Mouse (Mus musculus): ENCODE measurements around the gene Disp2. TPM values are rescaled to one million over a fixed set of nuclear protein-coding genes. Genes with fewer than 3 reads are reported as not detected.

Disp2 gene
- polyA plus RNA-seq, 1 experiment from 2014 or later = 1.1 TPM

- Histone ChIP-seq H3K27me3 (replicated peaks; ENCODE audit: insufficient read depth, low read length) (no peaks in the 10 kb centered on the region), H3K4me1 (ENCODE audit: insufficient read depth, low read depth, low read length) (peaks cover 6% of the 10 kb centered on the region; the same call in 1 of the 2 replicates), H3K4me2 (replicated peaks; ENCODE audit: low read depth, low read length) (no peak overlapping the region), H3K36me3 (ENCODE audit: insufficient read depth, low read length) (no peaks in the 10 kb centered on the region), H3K9ac (replicated peaks; ENCODE audit: low read depth) (no peak overlapping the region), H3K4me3 (ENCODE audit: low read depth, low read length) (no peak overlapping the region), H3K9me3 (ENCODE audit: low read length) (no peaks in the 10 kb centered on the region), H3K27ac (ENCODE audit: low read length) (no peak overlapping the region)
- ATAC-seq (no peak), DNase-seq (ENCODE audit: low spot score) (no peak)
- TF ChIP-seq CTCF (IDR thresholded peaks at IDR 0.05) (no peak), EP300 (IDR thresholded peaks at IDR 0.05) (no peak)
- 78% methylated on average over 6 of the region's 6 CpGs for whole genome bisulfite sequencing
Observed at GRCm38 (mm10) chr2:118755407-118755806, 24.1 kb upstream of the Disp2 start.

DNA sequence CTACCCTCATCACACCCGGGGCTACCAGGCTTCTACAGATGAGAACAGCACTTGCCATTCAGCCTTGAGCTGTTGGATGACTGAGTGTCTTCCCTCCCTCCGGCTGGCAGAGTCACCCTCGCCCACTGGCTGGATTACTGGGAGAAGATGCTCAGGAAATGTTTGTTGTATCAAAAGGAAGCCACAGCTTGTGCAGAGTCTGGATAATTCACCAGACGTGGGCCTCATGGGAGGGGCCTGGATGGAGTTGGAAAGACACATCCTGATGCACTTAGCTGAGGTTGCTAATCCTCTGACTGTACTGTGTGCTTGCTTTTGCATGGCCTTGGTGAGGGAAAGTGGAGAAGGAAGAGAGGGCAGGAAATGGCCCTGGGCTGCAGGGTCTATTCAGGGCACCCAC, 23.4 kb upstream of the Disp2 start:
- Histone ChIP-seq H3K27ac (ENCODE audit: low read length) (no peak overlapping the region), H3K4me1 (ENCODE audit: insufficient read depth, low read depth, low read length) (peaks cover 5% of the 10 kb centered on the region; the same call in 1 of the 2 replicates), H3K4me2 (replicated peaks; ENCODE audit: low read depth, low read length) (no peak overlapping the region), H3K9ac (replicated peaks; ENCODE audit: low read depth) (no peak overlapping the region), H3K4me3 (ENCODE audit: low read depth, low read length) (no peak overlapping the region), H3K9me3 (ENCODE audit: low read length) (no peaks in the 10 kb centered on the region), H3K36me3 (ENCODE audit: insufficient read depth, low read length) (no peaks in the 10 kb centered on the region), H3K27me3 (replicated peaks; ENCODE audit: insufficient read depth, low read length) (no peaks in the 10 kb centered on the region)
- DNase-seq (ENCODE audit: low spot score) (no peak), ATAC-seq (peak; percentile 28; the same call in 1 of the 2 replicates)
- peak; percentile 22; the same call in 1 of the 2 replicates for TF ChIP-seq EP300 (IDR thresholded peaks at IDR 0.05)
- no peak for TF ChIP-seq CTCF (IDR thresholded peaks at IDR 0.05)
- WGBS = 64% methylated on average over 4 of the region's 4 CpGs

DNA sequence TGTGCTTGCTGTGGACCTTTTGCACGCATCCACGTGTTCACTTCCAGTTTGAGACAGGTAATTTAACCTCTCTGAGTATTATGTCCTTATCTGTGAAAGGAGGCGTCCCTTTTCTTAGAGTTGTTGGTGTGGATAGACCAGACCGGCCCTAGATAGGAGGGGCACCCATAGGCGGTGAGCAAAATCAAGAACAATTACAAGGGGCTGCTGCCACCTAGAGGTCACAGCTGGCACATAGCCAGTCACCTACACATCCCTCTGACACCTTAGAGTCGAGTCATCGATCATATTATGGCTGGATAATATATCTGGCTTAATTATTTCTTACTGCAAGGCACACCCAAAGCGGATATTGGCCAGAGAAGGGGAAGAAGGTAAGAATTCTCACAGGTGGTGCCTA, 19.7 kb upstream of the Disp2 start:
- H3K9ac ChIP-seq (replicated peaks; ENCODE audit: low read depth) = no peak overlapping the region
- H3K27ac ChIP-seq (ENCODE audit: low read length) = no peak overlapping the region
- TF ChIP-seq CTCF (IDR thresholded peaks at IDR 0.05) (peak; percentile 77), EP300 (IDR thresholded peaks at IDR 0.05) (no peak)
- H3K27me3 ChIP-seq (replicated peaks; ENCODE audit: insufficient read depth, low read length) = no peaks in the 10 kb centered on the region
- ATAC-seq = no peak
- H3K9me3 ChIP-seq (ENCODE audit: low read length) = no peaks in the 10 kb centered on the region
- DNase-seq (ENCODE audit: low spot score) = peak; percentile 82
- H3K4me2 ChIP-seq (replicated peaks; ENCODE audit: low read depth, low read length) = no peak overlapping the region
- H3K4me1 ChIP-seq (ENCODE audit: insufficient read depth, low read depth, low read length) = peaks cover 26% of the 10 kb centered on the region
- 15% methylated on average over 8 of the region's 8 CpGs for WGBS
- no peaks in the 10 kb centered on the region for H3K36me3 ChIP-seq (ENCODE audit: insufficient read depth, low read length)
- no peak overlapping the region for H3K4me3 ChIP-seq (ENCODE audit: low read depth, low read length)

- 85% methylated on average over 11 of the region's 11 CpGs for WGBS
- no peak overlapping the region for H3K4me3 ChIP-seq (ENCODE audit: low read depth, low read length)
- H3K9me3 ChIP-seq (ENCODE audit: low read length) = no peaks in the 10 kb centered on the region
- no peak overlapping the region for H3K27ac ChIP-seq (ENCODE audit: low read length)
- no peak overlapping the region for H3K9ac ChIP-seq (replicated peaks; ENCODE audit: low read depth)
- no peaks in the 10 kb centered on the region for H3K36me3 ChIP-seq (ENCODE audit: insufficient read depth, low read length)
- ATAC-seq (no peak), DNase-seq (ENCODE audit: low spot score) (no peak)
- TF ChIP-seq CTCF (IDR thresholded peaks at IDR 0.05) (no peak), EP300 (IDR thresholded peaks at IDR 0.05) (no peak)
- peaks cover 26% of the 10 kb centered on the region for H3K4me1 ChIP-seq (ENCODE audit: insufficient read depth, low read depth, low read length)
- no peaks in the 10 kb centered on the region for H3K27me3 ChIP-seq (replicated peaks; ENCODE audit: insufficient read depth, low read length)
- H3K4me2 ChIP-seq (replicated peaks; ENCODE audit: low read depth, low read length) = no peak overlapping the region
Observed at GRCm38 (mm10) chr2:118760311-118761025, 19.1 kb upstream of the Disp2 start.

- Histone ChIP-seq H3K4me3 (ENCODE audit: low read depth, low read length) (peak overlapping the region; percentile 33; the same call in 1 of the 2 replicates), H3K9ac (replicated peaks; ENCODE audit: low read depth) (peak overlapping the region; percentile 64; the same call in 1 of the 2 replicates), H3K27me3 (replicated peaks; ENCODE audit: insufficient read depth, low read length) (no peaks in the 10 kb centered on the region), H3K4me1 (ENCODE audit: insufficient read depth, low read depth, low read length) (peaks cover 30% of the 10 kb centered on the region), H3K36me3 (ENCODE audit: insufficient read depth, low read length) (no peaks in the 10 kb centered on the region), H3K4me2 (replicated peaks; ENCODE audit: low read depth, low read length) (peak overlapping the region; percentile 57), H3K9me3 (ENCODE audit: low read length) (no peaks in the 10 kb centered on the region), H3K27ac (ENCODE audit: low read length) (peak overlapping the region; percentile 98)
- DNase-seq (ENCODE audit: low spot score) (peak; percentile 15), ATAC-seq (no peak)
- peak; percentile 61 for TF ChIP-seq CTCF (IDR thresholded peaks at IDR 0.05)
- TF ChIP-seq EP300 (IDR thresholded peaks at IDR 0.05) = no peak
- WGBS = 79% methylated on average over 12 of the region's 12 CpGs
Observed at GRCm38 (mm10) chr2:118761358-118761757, 18.2 kb upstream of the Disp2 start.

DNA sequence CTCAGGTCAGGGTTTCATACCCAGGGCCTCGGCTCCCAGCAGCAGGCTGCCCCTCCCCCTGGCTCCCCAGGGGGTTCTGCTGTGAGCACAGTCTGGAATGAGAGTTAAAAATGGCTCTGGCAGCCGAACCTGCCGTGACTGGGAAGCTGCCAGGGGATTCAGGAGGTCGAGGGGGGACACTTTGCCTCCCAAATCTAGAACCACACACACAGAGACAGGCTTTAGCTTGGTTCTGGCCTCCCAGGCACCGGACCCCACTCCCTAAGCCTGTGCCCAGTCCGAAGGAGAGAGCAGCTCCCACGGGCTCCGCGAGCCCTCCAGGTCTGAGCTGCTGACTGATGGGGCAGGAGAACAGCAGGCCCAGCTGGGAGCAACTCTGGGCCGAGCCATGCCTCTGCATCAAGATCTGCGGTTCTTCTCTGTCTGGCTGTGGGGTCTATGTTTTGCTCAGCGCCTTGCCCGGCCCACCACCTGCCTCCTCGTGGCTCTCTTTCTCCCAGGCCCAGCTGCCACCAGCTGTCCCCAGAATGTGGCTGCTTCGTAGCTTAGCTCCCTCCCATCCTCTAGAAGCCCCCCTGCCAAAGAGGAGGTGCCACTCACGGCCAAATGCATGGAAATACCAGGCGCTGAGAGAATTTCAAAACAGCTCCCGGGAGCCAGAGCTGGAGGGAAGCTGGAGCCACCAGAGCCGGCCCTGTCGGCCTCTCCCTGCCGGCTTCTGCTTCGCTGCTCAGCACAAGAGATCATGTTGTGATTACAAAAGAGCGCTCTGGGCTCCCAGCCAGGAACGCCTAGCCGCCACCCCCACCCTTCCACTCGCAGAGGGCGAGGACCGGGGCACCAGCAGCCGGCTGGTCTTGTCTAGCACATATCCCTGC, 17.4 kb upstream of the Disp2 start, which contains the start of gene Ccdc9b:
Ccdc9b (minus strand) TSS at position 756 of the 878 bp plus-strand sequence.
- H3K27ac ChIP-seq (ENCODE audit: low read length) = peak within 1 kb of the TSS; percentile 98
- TF ChIP-seq EP300 (IDR thresholded peaks at IDR 0.05) = peak; percentile 72
- no peak; the same call in 1 of the 2 replicates for TF ChIP-seq CTCF (IDR thresholded peaks at IDR 0.05)
- WGBS = 9% methylated on average over 29 of the region's 29 CpGs
- peaks cover 34% of the 10 kb centered on the region for H3K4me1 ChIP-seq (ENCODE audit: insufficient read depth, low read depth, low read length)
- DNase-seq (ENCODE audit: low spot score) (peak; percentile 96), ATAC-seq (peak; percentile 87)
- no peaks in the 10 kb centered on the region for H3K27me3 ChIP-seq (replicated peaks; ENCODE audit: insufficient read depth, low read length)
- peak within 1 kb of the TSS; percentile 64 for H3K9ac ChIP-seq (replicated peaks; ENCODE audit: low read depth)
- peak within 1 kb of the TSS; percentile 57 for H3K4me2 ChIP-seq (replicated peaks; ENCODE audit: low read depth, low read length)
- peak within 1 kb of the TSS; percentile 33 for H3K4me3 ChIP-seq (ENCODE audit: low read depth, low read length)
- H3K36me3 ChIP-seq (ENCODE audit: insufficient read depth, low read length) = no peaks in the 10 kb centered on the region
- no peaks in the 10 kb centered on the region for H3K9me3 ChIP-seq (ENCODE audit: low read length)

Data from lung, postnatal 0 days (tissue).